11 mouse cellular contexts compared by ENCODE assay signal in the genomic region with DNA sequence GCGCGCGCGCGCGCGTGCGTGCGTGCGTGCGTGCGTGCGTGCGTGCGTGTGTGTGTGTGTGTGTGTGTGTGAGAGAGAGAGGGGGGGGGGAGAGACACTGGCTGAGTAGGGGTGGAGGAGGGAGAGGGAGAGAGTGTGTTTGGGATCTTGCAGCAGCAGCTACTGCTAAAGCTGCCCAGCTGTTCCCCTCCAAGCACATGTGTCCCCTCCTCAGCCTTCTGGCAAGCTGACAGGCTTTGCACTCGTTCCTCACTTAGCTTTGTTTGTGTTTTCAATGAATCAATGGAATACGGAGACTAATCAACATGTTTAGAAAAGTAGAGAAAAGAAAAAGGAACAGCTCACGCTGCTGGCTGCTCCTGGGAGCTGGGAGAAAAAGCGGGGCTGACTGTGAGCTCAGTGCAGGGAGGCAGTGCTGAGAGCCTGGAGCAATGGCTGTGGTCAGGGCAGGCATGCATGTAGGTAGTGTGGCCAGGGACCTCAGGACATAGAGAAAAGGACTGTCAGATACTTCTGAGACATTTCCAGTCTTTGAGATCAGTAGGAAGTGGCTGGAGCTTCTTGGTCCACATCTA. TPM values are rescaled to one million over a fixed set of nuclear protein-coding genes. Genes with fewer than 3 reads are reported as not detected.
DNase-seq lines count a peak whose midpoint lies in the region; ATAC-seq and TF ChIP-seq lines count a peak whose summit lies in the region.
"Had no signal": no experiment of that assay in that cellular context is flagged by ENCODE, and none has a peak within 500 bp of the region (broad histone marks: within the 10 kb centered on the region; RNA-seq: fewer than 3 reads in every experiment).

No protein-coding gene starts in this region.

- peaks cover 72% of the 10 kb centered on the region for H3K36me3 ChIP-seq in kidney, postnatal 0 days (ENCODE audit: insufficient read depth, low read length)
- peaks cover 92% of the 10 kb centered on the region for H3K36me3 ChIP-seq in kidney, embryonic 14.5 days (ENCODE audit: control insufficient read depth, insufficient read depth, low read length)
- H3K36me3 ChIP-seq in midbrain, postnatal 0 days (ENCODE audit: insufficient read depth, low read length), result peaks cover 43% of the 10 kb centered on the region
- H3K36me3 ChIP-seq in midbrain, embryonic 11.5 days (ENCODE audit: control insufficient read depth, insufficient read depth, low read length), result peaks cover 34% of the 10 kb centered on the region
- H3K36me3 ChIP-seq in forebrain, embryonic 15.5 days, result peaks cover 54% of the 10 kb centered on the region
- peaks cover 72% of the 10 kb centered on the region for H3K36me3 ChIP-seq in neural tube, embryonic 15.5 days

- no peak for TF ChIP-seq CTCF in kidney, postnatal 0 days (IDR thresholded peaks at IDR 0.05; ENCODE audit: low read depth)
- TF ChIP-seq CTCF in midbrain, postnatal 0 days (IDR thresholded peaks at IDR 0.05), result no peak

- no peak overlapping the region for H3K9ac ChIP-seq in kidney, postnatal 0 days (ENCODE audit: low read depth, low read length)
- no peak overlapping the region for H3K9ac ChIP-seq in kidney, embryonic 14.5 days (ENCODE audit: low read depth, low read length)
- no peak overlapping the region for H3K9ac ChIP-seq in midbrain, postnatal 0 days (replicated peaks; ENCODE audit: low read length, poor library complexity, severe bottlenecking)
- no peak overlapping the region for H3K9ac ChIP-seq in midbrain, embryonic 11.5 days (ENCODE audit: low read length)
- no peak overlapping the region for H3K9ac ChIP-seq in forebrain, embryonic 15.5 days (replicated peaks)
- no peak overlapping the region for H3K9ac ChIP-seq in neural tube, embryonic 15.5 days (replicated peaks)

- no peak overlapping the region for H3K27ac ChIP-seq in kidney, postnatal 0 days
- H3K27ac ChIP-seq in kidney, embryonic 14.5 days (ENCODE audit: low read depth, low read length), result no peak overlapping the region
- H3K27ac ChIP-seq in midbrain, postnatal 0 days (ENCODE audit: low read depth, low read length), result no peak overlapping the region
- no peak overlapping the region for H3K27ac ChIP-seq in midbrain, embryonic 11.5 days (ENCODE audit: low read depth, low read length)
- peak overlapping the region; percentile 67 for H3K27ac ChIP-seq in forebrain, embryonic 15.5 days (replicated peaks)
- H3K27ac ChIP-seq in neural tube, embryonic 15.5 days (replicated peaks), result 0 out of 2 replicates have a peak overlapping the region, but pooled peaks have one; percentile 4
- H3K27ac ChIP-seq: heart, adult 2 months had no signal

- 88% methylated on average over 19 of the region's 19 CpGs for WGBS in kidney, postnatal 0 days
- 89% methylated on average over 19 of the region's 19 CpGs for WGBS in kidney, embryonic 14.5 days
- WGBS in midbrain, postnatal 0 days, result 73% methylated on average over 19 of the region's 19 CpGs
- WGBS in midbrain, embryonic 11.5 days, result 84% methylated on average over 19 of the region's 19 CpGs
- 65% methylated on average over 19 of the region's 19 CpGs for WGBS in forebrain, embryonic 15.5 days
- whole genome bisulfite sequencing in neural tube, embryonic 15.5 days, result 83% methylated on average over 19 of the region's 19 CpGs

- no peak for ATAC-seq in kidney, postnatal 0 days (replicated peaks; ENCODE audit: low FRiP score, low read depth)
- ATAC-seq in kidney, embryonic 14.5 days (ENCODE audit: low FRiP score, low TSS enrichment), result no peak
- ATAC-seq in midbrain, postnatal 0 days (ENCODE audit: low FRiP score), result no peak
- ATAC-seq in midbrain, embryonic 11.5 days (ENCODE audit: low FRiP score), result no peak
- ATAC-seq in forebrain, embryonic 15.5 days (replicated peaks), result peak; percentile 85
- ATAC-seq in neural tube, embryonic 15.5 days (ENCODE audit: low FRiP score), result no peak
- no peak for ATAC-seq in monocyte, adult 5-6 weeks (replicated peaks; ENCODE audit: insufficient number of reproducible peaks, low FRiP score, low TSS enrichment, poor library complexity, severe bottlenecking)
- ATAC-seq: hindbrain, embryonic 16.5 days had no signal

- peak; percentile 71 for DNase-seq in kidney, postnatal 0 days (ENCODE audit: low spot score)
- peak; percentile 63 for DNase-seq in midbrain, postnatal 0 days (ENCODE audit: low spot score)
- DNase-seq in midbrain, embryonic 11.5 days (ENCODE audit: low spot score, missing footprints), result no peak
- DNase-seq: adrenal gland, adult 2 months; cerebellum, adult 8-10 months; heart, adult 2 months had no signal

- no peaks in the 10 kb centered on the region for H3K4me1 ChIP-seq in kidney, postnatal 0 days (replicated peaks; ENCODE audit: insufficient read depth, low read length)
- H3K4me1 ChIP-seq in kidney, embryonic 14.5 days (ENCODE audit: control insufficient read depth, insufficient read depth, low read length), result no peaks in the 10 kb centered on the region
- no peaks in the 10 kb centered on the region for H3K4me1 ChIP-seq in midbrain, postnatal 0 days (ENCODE audit: insufficient read depth, low read length)
- no peaks in the 10 kb centered on the region for H3K4me1 ChIP-seq in midbrain, embryonic 11.5 days (ENCODE audit: control insufficient read depth, insufficient read depth, low read length)
- H3K4me1 ChIP-seq in forebrain, embryonic 15.5 days, result peaks cover 25% of the 10 kb centered on the region
- 0 out of 2 replicates have a peak, but pooled peaks cover 2% of the 10 kb centered on the region for H3K4me1 ChIP-seq in neural tube, embryonic 15.5 days

- H3K27me3 ChIP-seq in kidney, postnatal 0 days (ENCODE audit: insufficient read depth, low read length), result no peaks in the 10 kb centered on the region
- H3K27me3 ChIP-seq in kidney, embryonic 14.5 days (ENCODE audit: control insufficient read depth, insufficient read depth, low read length), result no peaks in the 10 kb centered on the region
- H3K27me3 ChIP-seq in midbrain, postnatal 0 days (ENCODE audit: insufficient read depth, low read length), result no peaks in the 10 kb centered on the region
- H3K27me3 ChIP-seq in midbrain, embryonic 11.5 days (ENCODE audit: control insufficient read depth, insufficient read depth, low read length), result no peaks in the 10 kb centered on the region
- no peaks in the 10 kb centered on the region for H3K27me3 ChIP-seq in forebrain, embryonic 15.5 days
- H3K27me3 ChIP-seq in neural tube, embryonic 15.5 days (replicated peaks), result no peaks in the 10 kb centered on the region; the same call in 1 of the 2 replicates

- no peaks in the 10 kb centered on the region for H3K9me3 ChIP-seq in kidney, postnatal 0 days (replicated peaks; ENCODE audit: low read length)
- H3K9me3 ChIP-seq in kidney, embryonic 14.5 days (ENCODE audit: control insufficient read depth, low read length), result no peaks in the 10 kb centered on the region
- no peaks in the 10 kb centered on the region for H3K9me3 ChIP-seq in midbrain, postnatal 0 days (ENCODE audit: low read length)
- no peaks in the 10 kb centered on the region for H3K9me3 ChIP-seq in midbrain, embryonic 11.5 days (ENCODE audit: control insufficient read depth, low read length)
- no peaks in the 10 kb centered on the region for H3K9me3 ChIP-seq in forebrain, embryonic 15.5 days
- H3K9me3 ChIP-seq in neural tube, embryonic 15.5 days (replicated peaks), result no peaks in the 10 kb centered on the region

- H3K4me2 ChIP-seq in kidney, postnatal 0 days (ENCODE audit: low read length), result no peak overlapping the region
- no peak overlapping the region for H3K4me2 ChIP-seq in kidney, embryonic 14.5 days (replicated peaks; ENCODE audit: low read depth, low read length)
- no peak overlapping the region for H3K4me2 ChIP-seq in midbrain, postnatal 0 days (ENCODE audit: low read depth, low read length, poor library complexity, severe bottlenecking)
- no peak overlapping the region for H3K4me2 ChIP-seq in midbrain, embryonic 11.5 days
- H3K4me2 ChIP-seq in forebrain, embryonic 15.5 days (replicated peaks), result no peak overlapping the region
- no peak overlapping the region for H3K4me2 ChIP-seq in neural tube, embryonic 15.5 days

- H3K4me3 ChIP-seq in kidney, postnatal 0 days (replicated peaks; ENCODE audit: low read depth, low read length), result no peak overlapping the region
- no peak overlapping the region for H3K4me3 ChIP-seq in kidney, embryonic 14.5 days (ENCODE audit: low read length)
- H3K4me3 ChIP-seq in midbrain, postnatal 0 days (ENCODE audit: low read depth, low read length), result no peak overlapping the region
- H3K4me3 ChIP-seq in midbrain, embryonic 11.5 days (ENCODE audit: low read depth, low read length), result no peak overlapping the region
- no peak overlapping the region for H3K4me3 ChIP-seq in forebrain, embryonic 15.5 days
- H3K4me3 ChIP-seq in neural tube, embryonic 15.5 days (replicated peaks), result no peak overlapping the region
- H3K4me3 ChIP-seq: heart, adult 2 months had no signal

RNA-seq across cellular contexts. Expression of a gene that starts 57.1 kb away (rescaled TPM):
- polyA plus RNA-seq in kidney, postnatal 0 days (2015; fragmentation: Nextera tagmentation; extraction: Ambion mirVana), result 3.1 and 4.1 TPM in 2 replicates
- polyA plus RNA-seq in kidney, embryonic 14.5 days (2014; fragmentation: Nextera tagmentation; extraction: Ambion mirVana), result 5.0 and 5.4 TPM in 2 replicates
- total RNA-seq in midbrain, postnatal 0 days (2014; rRNA removed), result 51.2 and 58.0 TPM in 2 replicates
- 20.9 and 21.6 TPM in 2 replicates for polyA plus RNA-seq in midbrain, postnatal 0 days (2015; fragmentation: Nextera tagmentation; extraction: Ambion mirVana)
- 8.7 and 11.8 TPM in 2 replicates for polyA plus RNA-seq in midbrain, embryonic 11.5 days (2014; fragmentation: Nextera tagmentation; extraction: Ambion mirVana)
- polyA plus RNA-seq in forebrain, embryonic 15.5 days (2015; fragmentation: Nextera tagmentation; extraction: Ambion mirVana), result 29.0 and 30.0 TPM in 2 replicates
- polyA plus RNA-seq in neural tube, embryonic 15.5 days (2015; fragmentation: Nextera tagmentation; extraction: Ambion mirVana), result 23.4 and 24.1 TPM in 2 replicates
- total RNA-seq in monocyte, adult 5-6 weeks (2017), result 9.8 to 17.4 TPM (median 10.7 TPM) in 3 replicates

Comparison
In these comparisons a context has a peak if more than half of its experiments do, and no peak if none do; other contexts are left out.
1. H3K27ac ChIP-seq: peak in forebrain, embryonic 15.5 days (single experiment) and neural tube, embryonic 15.5 days (single experiment); none in kidney, postnatal 0 days (single experiment), kidney, embryonic 14.5 days (single experiment), midbrain, postnatal 0 days (single experiment) and midbrain, embryonic 11.5 days (single experiment).